Mouse (Mus musculus): Measurements from ENCODE around the gene Lrrc3c. TPM values are rescaled to one million over a fixed set of nuclear protein-coding genes. Genes with fewer than 3 reads are reported as not detected.

Gene Lrrc3c
- total RNA-seq (2018; cell fraction: chromatin; rRNA removed), result not detected
- not detected for total RNA-seq (2018; cell fraction: cytosol; rRNA removed)
- total RNA-seq (2018; cell fraction: nucleus; rRNA removed), result not detected
- not detected in 3 replicates for polyA plus RNA-seq (2018)

DNA sequence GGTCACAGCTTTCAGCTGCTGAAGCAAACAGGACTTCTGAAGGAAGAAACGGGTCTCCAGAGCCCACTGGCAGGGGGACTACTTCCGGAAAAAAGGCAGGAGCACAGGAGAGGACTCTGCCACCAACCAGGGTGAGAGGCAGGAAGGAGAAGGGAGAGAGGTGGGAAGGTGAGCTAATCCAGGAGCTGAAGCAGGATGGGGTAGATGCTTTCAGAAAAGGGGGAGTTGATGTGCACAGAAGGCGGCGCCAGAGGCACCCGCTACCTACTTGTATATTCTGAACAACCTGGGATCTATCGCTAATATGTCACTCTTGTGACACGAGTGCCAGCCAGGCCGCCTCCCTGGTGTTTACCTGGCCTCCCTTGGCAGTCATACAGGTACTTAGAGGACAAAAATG is at the start of gene Lrrc3c:
Gene Lrrc3c (plus strand): TSS at position 301 of the 400 bp plus-strand sequence.
- 88% methylated on average over 8 of the region's 8 CpGs for WGBS (ENCODE audit: missing documents)

DNA sequence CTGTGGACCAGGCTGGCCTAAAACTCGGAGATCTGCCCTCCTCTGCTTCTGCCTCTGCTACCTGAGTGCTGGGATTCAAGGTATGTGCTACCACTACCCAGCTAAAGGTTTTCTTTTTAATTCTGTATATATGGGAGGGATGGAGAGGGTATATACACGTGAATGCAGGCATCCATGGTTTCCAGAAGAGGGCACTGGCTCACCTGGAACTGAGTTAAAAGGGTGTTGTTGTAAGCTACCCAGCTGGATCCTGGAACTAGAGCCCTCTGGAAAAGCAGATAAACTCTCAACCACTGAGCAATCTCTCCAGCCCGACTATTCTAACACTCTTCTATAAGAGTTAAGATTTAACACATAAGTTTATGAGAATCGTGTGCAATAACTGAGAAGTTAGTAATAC is 48.7 kb upstream of the Lrrc3c start:
- 69% methylated on average over 4 of the region's 4 CpGs for WGBS (ENCODE audit: missing documents)
- H3K79me2 ChIP-seq (ENCODE audit: inconsistent target), result no peaks in the 10 kb centered on the region
- no peak overlapping the region for H3K4me3 ChIP-seq (ENCODE audit: inconsistent target)
- no peaks in the 10 kb centered on the region for H3K36me3 ChIP-seq (ENCODE audit: inconsistent target)
- no peak overlapping the region for H3K27ac ChIP-seq

More for the DNA sequence above, at the start of gene Lrrc3c:
- Histone ChIP-seq H3K27ac (no peak within 1 kb of the TSS), H3K4me3 (ENCODE audit: inconsistent target) (no peak within 1 kb of the TSS), H3K79me2 (ENCODE audit: inconsistent target) (no peaks in the 10 kb centered on the region), H3K36me3 (ENCODE audit: inconsistent target) (no peaks in the 10 kb centered on the region)

DNA sequence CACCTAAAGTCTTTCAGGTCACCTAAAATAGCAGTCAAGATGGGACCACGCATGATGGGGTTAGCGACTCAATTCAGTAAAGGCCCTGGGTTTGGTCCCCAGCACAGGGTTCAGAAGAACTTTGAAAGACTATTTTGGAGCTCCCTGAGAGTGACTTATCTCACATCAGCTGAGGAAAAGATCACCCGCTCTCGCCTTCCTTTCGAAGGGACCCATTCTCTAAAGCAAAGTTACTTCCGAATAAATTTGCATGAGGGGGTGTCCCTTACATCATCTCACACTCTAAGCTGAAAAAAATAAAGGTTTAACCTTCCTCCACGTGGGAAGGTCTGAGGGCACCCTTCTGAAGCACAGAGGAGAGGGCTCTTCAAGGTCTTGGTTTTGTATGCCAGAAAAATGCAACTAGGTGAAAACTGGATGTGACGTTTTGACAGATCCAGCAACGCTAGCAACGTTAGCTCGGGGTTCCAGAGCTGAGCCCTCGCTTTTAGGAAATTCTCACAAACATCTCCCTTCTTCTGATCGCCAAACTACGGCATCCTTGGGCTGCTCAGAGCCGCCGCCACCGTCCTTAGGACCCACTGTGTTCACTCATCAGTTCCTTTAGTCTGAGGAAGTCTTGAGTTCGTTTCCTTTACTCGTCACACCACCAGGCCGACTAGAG is 47.6 kb upstream of the Lrrc3c start:
- Histone ChIP-seq H3K4me3 (ENCODE audit: inconsistent target) (no peak overlapping the region; the same call in 1 of the 2 replicates), H3K36me3 (ENCODE audit: inconsistent target) (no peaks in the 10 kb centered on the region), H3K27ac (no peak overlapping the region), H3K79me2 (ENCODE audit: inconsistent target) (no peaks in the 10 kb centered on the region)
- 26% methylated on average over 20 of the region's 20 CpGs for WGBS (ENCODE audit: missing documents)

DNA sequence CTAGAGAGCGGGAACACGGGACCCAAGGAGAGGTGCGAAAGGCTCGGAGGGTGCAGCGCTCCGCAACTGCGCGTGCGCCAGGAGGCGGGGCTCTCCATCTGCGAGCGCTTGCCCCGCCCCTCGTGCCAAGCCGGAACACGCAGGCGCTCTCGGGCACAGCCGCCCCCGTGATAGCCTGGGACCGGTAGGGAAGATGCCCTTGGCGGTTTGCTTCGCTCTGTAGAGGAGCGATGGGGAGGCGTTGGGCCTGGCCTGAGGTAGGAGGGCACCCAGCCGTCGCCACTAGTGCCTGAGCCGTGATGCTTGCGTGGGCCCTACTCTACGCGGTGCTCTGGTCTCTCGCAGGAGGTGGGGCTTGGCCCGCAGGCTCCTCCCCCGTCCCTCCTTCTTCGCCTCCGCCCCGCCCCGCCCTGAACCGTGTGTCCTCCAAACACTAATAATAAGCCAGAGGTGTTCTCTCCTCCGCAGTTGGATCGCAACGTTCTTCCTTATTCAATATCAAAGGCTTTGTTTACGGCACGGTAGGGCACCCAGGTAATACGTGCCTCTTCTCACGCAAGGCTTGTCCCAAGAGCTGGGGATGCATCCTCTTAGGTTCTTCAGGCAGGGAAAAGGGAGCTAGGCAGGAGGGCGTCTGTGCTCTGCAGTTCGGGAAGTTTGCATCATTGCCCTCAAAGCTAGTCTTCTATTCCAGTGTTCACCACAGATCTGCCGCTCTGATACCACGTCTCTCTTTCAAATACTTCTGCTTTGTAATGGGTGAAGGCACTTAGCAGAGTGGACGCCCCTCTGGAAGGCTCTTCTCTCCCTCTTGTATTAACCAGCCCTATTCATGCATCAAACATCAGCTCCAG is 46.9 kb upstream of the Lrrc3c start, which contains the start of gene Zpbp2:
Gene Zpbp2 (plus strand): TSS at position 123 of the 854 bp plus-strand sequence.
- H3K27ac ChIP-seq, result no peak within 1 kb of the TSS
- WGBS (ENCODE audit: missing documents), result under 1% methylated on average over 51 of the region's 51 CpGs
- no peaks in the 10 kb centered on the region for H3K36me3 ChIP-seq (ENCODE audit: inconsistent target)
- H3K79me2 ChIP-seq (ENCODE audit: inconsistent target), result no peaks in the 10 kb centered on the region
- H3K4me3 ChIP-seq (ENCODE audit: inconsistent target), result peak within 1 kb of the TSS; percentile 36

DNA sequence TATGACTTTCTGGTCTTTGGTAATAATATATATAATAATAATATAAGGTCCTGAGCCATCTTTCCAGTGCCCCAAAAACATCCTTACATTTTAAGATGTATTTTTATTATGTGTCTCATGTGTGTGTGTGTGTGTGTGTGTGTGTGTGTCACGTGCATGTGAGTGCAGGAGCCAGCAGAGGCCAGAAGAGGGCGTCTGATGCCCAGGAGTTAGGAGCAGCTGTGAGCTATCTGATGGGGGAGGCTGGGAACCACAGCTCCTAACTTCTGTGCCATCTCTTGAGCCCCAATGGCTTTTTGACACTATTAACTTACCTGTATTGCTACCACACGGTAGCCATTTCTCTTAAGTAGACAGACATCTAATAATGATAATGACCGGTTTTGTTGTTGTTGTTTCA is 44.1 kb upstream of the Lrrc3c start:
- WGBS (ENCODE audit: missing documents), result 90% methylated on average over 3 of the region's 4 CpGs
- Histone ChIP-seq H3K27ac (no peak overlapping the region), H3K36me3 (ENCODE audit: inconsistent target) (no peaks in the 10 kb centered on the region)

DNA sequence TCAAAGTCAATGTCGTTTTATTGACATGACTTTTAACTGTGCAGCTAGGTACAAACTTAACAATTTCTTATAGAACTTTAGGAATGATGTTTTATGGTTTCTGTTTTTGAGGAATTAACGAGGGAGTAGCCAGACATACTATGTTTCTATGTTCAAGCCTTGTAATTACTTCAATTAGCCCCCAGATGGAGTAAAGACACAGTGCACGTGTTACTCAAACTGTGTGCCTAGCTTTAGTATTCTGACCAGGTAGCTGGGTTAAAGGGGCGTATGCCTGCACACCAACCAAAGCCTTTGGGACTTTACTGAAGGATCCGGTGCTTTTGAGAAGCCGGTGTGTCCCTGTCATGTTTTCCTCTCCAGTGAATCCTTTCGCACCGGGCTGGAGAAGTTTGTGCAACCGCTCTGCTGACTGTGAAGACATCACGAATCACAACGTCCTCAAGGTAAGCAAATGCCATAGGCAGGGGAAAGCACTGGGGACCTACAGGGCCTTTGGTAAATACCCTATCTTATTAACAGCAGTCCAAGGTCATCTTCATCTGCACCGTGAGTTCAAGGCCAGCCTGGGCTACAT is 42.9 kb upstream of the Lrrc3c start:
- H3K36me3 ChIP-seq (ENCODE audit: inconsistent target), result no peaks in the 10 kb centered on the region
- H3K27ac ChIP-seq, result no peak overlapping the region
- no peak overlapping the region for H3K4me3 ChIP-seq (ENCODE audit: inconsistent target)
- H3K79me2 ChIP-seq (ENCODE audit: inconsistent target), result no peaks in the 10 kb centered on the region
- WGBS (ENCODE audit: missing documents), result 67% methylated on average over 12 of the region's 12 CpGs

More for the DNA sequence above, 44.1 kb upstream of the Lrrc3c start:
- H3K79me2 ChIP-seq (ENCODE audit: inconsistent target), result no peaks in the 10 kb centered on the region
- no peak overlapping the region for H3K4me3 ChIP-seq (ENCODE audit: inconsistent target)

DNA sequence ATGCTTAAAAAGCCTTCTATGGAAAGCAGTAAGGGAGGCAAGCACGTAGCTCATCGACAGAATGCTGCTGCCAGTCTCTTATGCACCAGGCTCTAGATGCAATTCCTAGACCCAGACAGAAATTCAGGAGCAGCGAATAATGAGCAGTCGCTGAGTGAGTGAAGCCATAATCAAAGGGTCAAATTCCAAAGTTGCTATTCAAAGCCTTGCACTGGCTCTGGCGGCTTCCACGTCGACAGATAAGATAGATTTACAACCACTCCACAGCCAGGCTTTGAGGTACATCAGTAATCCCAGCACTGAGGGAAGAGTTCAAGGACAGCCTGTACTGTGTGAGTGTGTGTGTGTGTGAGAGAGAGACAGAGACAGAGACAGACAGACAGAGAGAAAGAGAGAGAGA is 37.1 kb upstream of the Lrrc3c start:
- Histone ChIP-seq H3K79me2 (ENCODE audit: inconsistent target) (no peaks in the 10 kb centered on the region), H3K27ac (no peak overlapping the region), H3K36me3 (ENCODE audit: inconsistent target) (no peaks in the 10 kb centered on the region), H3K4me3 (ENCODE audit: inconsistent target) (no peak overlapping the region)
- 84% methylated on average over 7 of the region's 7 CpGs for WGBS (ENCODE audit: missing documents)

DNA sequence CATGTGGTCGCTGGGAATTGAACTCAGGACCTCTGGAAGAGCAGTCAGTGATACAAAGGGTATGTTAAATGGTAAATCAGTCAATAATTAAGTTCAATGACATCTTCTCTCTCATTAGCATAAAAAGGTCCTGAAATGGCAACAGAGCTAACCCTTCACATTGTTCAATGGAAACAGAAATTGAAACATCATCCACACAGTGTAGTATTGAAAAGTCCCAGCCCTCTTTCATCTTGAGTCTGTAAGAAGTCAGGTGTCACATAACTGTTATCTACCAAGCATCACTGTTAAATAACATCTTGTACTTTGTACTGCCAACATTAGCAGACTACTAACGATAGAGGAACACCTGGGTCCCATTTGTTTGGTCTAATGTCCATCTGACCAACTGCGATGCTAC is 35.1 kb upstream of the Lrrc3c start:
- no peak overlapping the region for H3K4me3 ChIP-seq (ENCODE audit: inconsistent target)
- no peaks in the 10 kb centered on the region for H3K36me3 ChIP-seq (ENCODE audit: inconsistent target)
- H3K79me2 ChIP-seq (ENCODE audit: inconsistent target), result no peaks in the 10 kb centered on the region
- 91% methylated on average over 3 of the region's 3 CpGs for WGBS (ENCODE audit: missing documents)
- H3K27ac ChIP-seq, result no peak overlapping the region

DNA sequence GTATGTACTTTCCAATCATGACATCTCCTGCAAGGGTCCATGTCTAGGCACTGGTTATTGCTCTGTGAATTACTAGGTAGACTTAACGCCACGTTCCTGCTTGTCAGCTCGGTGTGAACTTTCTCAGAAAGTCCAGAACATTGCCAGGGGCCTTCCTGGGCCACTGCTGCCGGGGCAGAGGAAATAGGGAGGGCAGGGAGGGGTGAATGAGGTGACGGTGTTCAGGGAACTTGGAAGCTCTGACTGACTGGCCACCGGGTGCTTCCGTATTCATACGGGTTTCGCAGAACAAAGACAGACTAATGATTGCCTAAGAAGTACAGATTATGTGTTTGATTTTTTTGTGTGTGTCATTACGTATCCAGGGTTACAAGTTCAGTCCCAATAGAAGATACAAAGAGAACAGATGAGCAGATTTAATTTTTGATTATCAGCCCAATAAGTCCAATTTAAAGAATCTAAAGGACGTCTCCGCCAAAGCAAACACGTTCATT is 34.1 kb upstream of the Lrrc3c start:
- H3K79me2 ChIP-seq (ENCODE audit: inconsistent target), result no peaks in the 10 kb centered on the region
- 54% methylated on average over 13 of the region's 13 CpGs for WGBS (ENCODE audit: missing documents)
- no peak overlapping the region for H3K27ac ChIP-seq
- no peaks in the 10 kb centered on the region for H3K36me3 ChIP-seq (ENCODE audit: inconsistent target)
- H3K4me3 ChIP-seq (ENCODE audit: inconsistent target), result no peak overlapping the region

DNA sequence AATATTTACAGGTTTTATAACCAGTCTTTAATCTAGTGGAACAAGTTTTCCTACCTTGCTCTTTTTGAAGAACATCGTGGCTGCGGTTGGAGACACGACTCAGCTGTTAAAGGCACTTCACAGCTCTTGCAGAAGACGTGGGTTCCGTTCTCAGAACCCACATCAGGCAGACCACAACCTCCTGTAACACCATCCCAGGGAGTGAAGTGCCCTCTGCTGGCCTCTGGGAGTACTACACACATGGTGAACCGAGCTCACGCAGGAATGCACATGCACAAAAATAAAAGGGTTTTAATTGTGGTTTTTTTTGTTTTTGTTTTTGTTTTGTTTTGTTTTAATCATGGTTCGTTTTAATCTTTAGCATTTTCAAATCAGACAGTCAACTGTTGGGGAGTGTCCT is 29.8 kb upstream of the Lrrc3c start:
- H3K4me3 ChIP-seq (ENCODE audit: inconsistent target), result no peak overlapping the region
- WGBS (ENCODE audit: missing documents), result 86% methylated on average over 8 of the region's 8 CpGs
- H3K27ac ChIP-seq, result no peak overlapping the region
- no peaks in the 10 kb centered on the region for H3K79me2 ChIP-seq (ENCODE audit: inconsistent target)
- no peaks in the 10 kb centered on the region for H3K36me3 ChIP-seq (ENCODE audit: inconsistent target)

GRCm38 (mm10) chr11:98569461-98569860 is 28.6 kb upstream of the Lrrc3c start:
- Histone ChIP-seq H3K79me2 (ENCODE audit: inconsistent target) (no peaks in the 10 kb centered on the region), H3K27ac (no peak overlapping the region), H3K4me3 (ENCODE audit: inconsistent target) (no peak overlapping the region), H3K36me3 (ENCODE audit: inconsistent target) (no peaks in the 10 kb centered on the region)
- WGBS (ENCODE audit: missing documents), result 84% methylated on average over 6 of the region's 6 CpGs

- no peak overlapping the region for H3K4me3 ChIP-seq (ENCODE audit: inconsistent target)
- H3K79me2 ChIP-seq (ENCODE audit: inconsistent target), result no peaks in the 10 kb centered on the region
- H3K27ac ChIP-seq, result no peak overlapping the region
- peaks cover 8% of the 10 kb centered on the region; the same call in 1 of the 2 replicates for H3K36me3 ChIP-seq (ENCODE audit: inconsistent target)
- WGBS (ENCODE audit: missing documents), result 93% methylated on average over 5 of the region's 5 CpGs
Observed at GRCm38 (mm10) chr11:98577776-98578175, 20.3 kb upstream of the Lrrc3c start.

DNA sequence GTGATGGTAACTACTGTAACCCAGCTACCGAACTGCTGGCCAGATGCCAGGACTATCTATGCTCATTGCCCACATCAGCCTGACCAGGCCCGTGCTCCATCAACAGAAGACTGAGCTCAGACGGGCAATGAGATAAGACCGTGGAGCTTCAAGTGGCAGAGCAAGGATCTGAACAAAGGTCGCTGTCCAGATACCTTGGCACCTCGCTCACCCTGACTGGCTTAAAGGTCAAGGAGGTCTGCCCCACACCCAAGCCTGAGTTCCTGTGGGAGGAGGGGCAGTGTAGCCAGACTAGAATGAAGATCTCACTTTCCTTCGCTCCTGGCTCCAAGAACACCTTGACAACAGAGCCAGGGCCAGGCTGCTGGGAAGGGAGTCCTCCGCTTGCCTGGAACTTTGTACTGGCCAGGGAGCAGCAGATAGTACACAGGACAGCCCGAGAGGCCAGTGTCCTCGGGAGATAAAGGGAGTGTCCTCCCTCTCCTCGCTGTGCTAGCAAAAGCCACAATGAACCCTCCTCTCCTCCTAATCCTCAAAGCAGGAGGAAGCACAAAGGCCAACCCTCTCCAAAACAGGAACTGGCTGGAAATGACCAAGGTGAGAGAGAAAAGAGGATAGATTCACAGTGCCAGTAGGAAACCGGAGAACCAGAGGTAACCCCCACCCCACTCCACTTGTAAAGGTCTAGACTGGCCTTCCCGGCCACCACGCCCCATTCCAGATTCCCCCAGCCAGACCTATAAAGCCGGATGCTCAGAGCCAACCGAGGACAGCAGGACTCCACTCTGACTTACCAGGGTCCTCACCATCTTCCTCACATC is 17.6 kb upstream of the Lrrc3c start:
- no peak overlapping the region for H3K27ac ChIP-seq
- 63% methylated on average over 15 of the region's 16 CpGs for WGBS (ENCODE audit: missing documents)
- H3K4me3 ChIP-seq (ENCODE audit: inconsistent target), result no peak overlapping the region
- H3K36me3 ChIP-seq (ENCODE audit: inconsistent target), result peaks cover 15% of the 10 kb centered on the region; the same call in 1 of the 2 replicates
- H3K79me2 ChIP-seq (ENCODE audit: inconsistent target), result peaks cover 14% of the 10 kb centered on the region

Measured in macrophage (primary cell).